Mouse (Mus musculus) layer of hippocampus, adult 2 months (tissue): ENCODE measurements around the gene Dnajc13. TPM values are rescaled to one million over a fixed set of nuclear protein-coding genes. Genes with fewer than 3 reads are reported as not detected.

Experiments
- DNase-seq, 2 experiments: peaks; one replicate each; pipeline ENCODE4 v3.0.0; 2022; ENCODE audit warnings: low spot score in 2 of 2
- H3K27ac ChIP-seq: fragments of 200-600 bp; 2 replicates; pipeline ENCODE4 v1.8.1; 2022
- H3K4me3 ChIP-seq: fragments of 200-600 bp; 2 replicates; pipeline ENCODE4 v1.8.1; 2022; ENCODE audit warnings: mild to moderate bottlenecking
- CTCF ChIP-seq: fragments of 200-600 bp; conservative IDR thresholded peaks from 2 replicates; pipeline ENCODE4 v1.8.1; 2022; ENCODE audit warnings: antibody characterized with exemption, mild to moderate bottlenecking, moderate library complexity
- long read RNA-seq, 2 experiments: library from polyadenylated mRNA; stranded (forward); transcript quantifications; one replicate each; pipeline ENCODE4 v2.0.0; 2021; ENCODE audit warnings: borderline mapping rate in 2 of 2
- total RNA-seq, 2 experiments: library from RNA; stranded (reverse); gene quantifications; 2 replicates each; pipeline ENCODE4 v1.2.3; 2021

Gene Dnajc13
- total RNA-seq = 10 to 100 TPM; 58.0 to 61.0 TPM
- long read RNA-seq, experiment 1, partial matches to known transcripts = 5 of 19 reads
- long read RNA-seq, experiment 1, other reads (novel, unspliced or antisense) = 14 of 19 reads
- long read RNA-seq, experiment 2, full-length matches to known transcripts = 2 of 18 reads
- long read RNA-seq, experiment 2, partial matches to known transcripts = 7 of 18 reads
- long read RNA-seq, experiment 2, other reads (novel, unspliced or antisense) = 9 of 18 reads

DNA sequence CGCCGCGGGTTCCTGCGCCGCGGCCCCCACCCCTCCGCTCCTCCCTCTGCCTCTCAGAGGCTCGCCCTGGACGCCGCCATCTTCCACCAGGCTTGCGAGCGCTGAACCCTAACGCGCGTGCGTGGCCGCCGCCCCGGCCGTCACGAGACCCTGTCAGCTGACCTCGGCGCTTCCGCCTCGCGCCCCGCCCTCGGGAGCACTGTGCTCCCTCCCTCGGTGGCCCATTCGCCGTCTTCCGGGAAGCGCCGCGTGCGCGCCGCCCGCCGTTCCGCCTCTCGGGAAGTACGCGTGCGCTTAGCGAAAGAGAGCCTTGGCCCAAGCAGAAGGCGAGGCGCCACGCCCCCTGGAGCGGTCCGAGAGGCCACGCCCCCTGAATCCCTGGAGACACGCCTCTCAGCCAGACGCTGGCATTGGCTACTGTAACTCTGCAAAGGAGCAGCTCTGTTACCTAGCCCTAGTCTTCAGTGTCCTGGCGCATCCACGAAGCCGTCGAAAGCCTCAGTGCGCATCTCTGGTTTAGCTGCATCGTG, at the start of gene Dnajc13:
TSS of gene Dnajc13 (minus strand) at position 108 of the 530 bp plus-strand sequence.
- Histone ChIP-seq H3K4me3 (peak within 1 kb of the TSS; percentile 88), H3K27ac (peak within 1 kb of the TSS; percentile 94)
- TF ChIP-seq CTCF = no peak
- DNase-seq = peak; percentile 98

DNA sequence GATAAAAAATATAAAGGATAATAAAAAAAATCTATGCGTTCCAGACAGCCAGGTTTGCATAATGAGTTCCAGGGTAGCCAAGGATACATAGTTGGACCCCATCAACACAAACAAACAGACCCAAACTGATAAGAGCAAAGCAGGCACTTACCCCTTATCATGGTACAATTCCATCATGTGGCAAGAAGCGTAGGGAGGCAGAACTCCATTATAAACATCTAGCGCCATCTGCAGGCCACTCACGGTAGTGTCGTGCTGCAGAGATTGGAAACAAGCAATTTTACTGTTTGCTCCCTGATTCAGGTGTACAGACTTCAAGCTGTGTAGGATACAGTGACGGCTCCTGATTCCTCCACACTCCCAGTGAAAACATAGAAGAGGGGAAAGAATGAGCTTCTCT, 44.0 kb upstream of the Dnajc13 start:
- TF ChIP-seq CTCF = peak; percentile 96
- Histone ChIP-seq H3K4me3 (no peak overlapping the region), H3K27ac (no peak overlapping the region)
- peak; percentile 75 to 80 for DNase-seq

- Histone ChIP-seq H3K27ac (no peak overlapping the region), H3K4me3 (no peak overlapping the region)
- TF ChIP-seq CTCF = no peak
- DNase-seq = no peak
Observed at GRCm38 (mm10) chr9:104305333-104306111, 42.8 kb upstream of the Dnajc13 start.

DNA sequence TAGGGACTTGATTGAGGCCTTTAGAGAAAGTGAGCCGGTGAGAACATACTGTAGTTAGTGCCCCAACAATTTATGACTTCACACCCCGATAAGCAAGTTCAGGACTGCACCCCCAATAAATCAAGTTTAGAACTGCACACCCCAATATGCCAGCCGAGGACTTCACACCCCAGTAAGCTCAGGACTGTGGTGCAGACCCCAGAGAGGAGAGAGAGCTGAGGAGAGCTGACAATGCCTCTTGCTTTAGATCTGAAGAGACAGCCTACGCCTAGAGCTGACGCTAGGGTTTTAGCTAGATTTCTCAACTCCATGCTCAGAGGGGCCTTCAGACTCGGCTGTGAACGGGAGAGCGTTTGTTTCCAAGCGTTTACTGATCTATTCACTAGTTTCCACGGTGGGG, 42.1 kb upstream of the Dnajc13 start:
- H3K4me3 ChIP-seq = no peak overlapping the region
- DNase-seq = no peak
- H3K27ac ChIP-seq = no peak overlapping the region
- TF ChIP-seq CTCF = no peak

- H3K4me3 ChIP-seq = no peak overlapping the region
- no peak for DNase-seq
- TF ChIP-seq CTCF = no peak
- H3K27ac ChIP-seq = no peak overlapping the region
Observed at GRCm38 (mm10) chr9:104304376-104304775, 41.6 kb upstream of the Dnajc13 start.

DNA sequence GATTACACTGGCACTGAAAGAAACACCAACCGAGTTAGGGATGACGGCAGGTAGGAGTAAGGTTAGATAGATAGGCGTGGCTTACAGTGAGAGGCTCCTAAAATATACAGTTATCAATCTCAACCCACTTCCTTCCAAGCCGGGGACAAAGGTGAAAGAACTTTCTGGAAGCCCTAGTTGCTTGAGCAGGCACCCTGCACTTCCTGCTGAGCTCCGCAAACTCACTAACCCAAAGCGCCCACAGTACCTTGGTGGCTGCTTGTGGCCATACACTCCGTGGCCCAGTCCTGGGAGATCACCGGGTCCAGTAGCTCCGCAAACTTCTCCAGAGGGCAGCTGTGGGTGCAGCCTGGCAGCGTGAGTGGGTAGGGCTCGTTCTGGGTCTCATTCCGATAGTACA, 37.8 kb upstream of the Dnajc13 start:
- TF ChIP-seq CTCF = no peak
- no peak overlapping the region for H3K4me3 ChIP-seq
- no peak overlapping the region for H3K27ac ChIP-seq
- no peak for DNase-seq

- DNase-seq = no peak
- no peak overlapping the region for H3K27ac ChIP-seq
- TF ChIP-seq CTCF = no peak
- H3K4me3 ChIP-seq = no peak overlapping the region
Observed at GRCm38 (mm10) chr9:104297041-104297440, 34.3 kb upstream of the Dnajc13 start.

GRCm38 (mm10) chr9:104284934-104285333, 22.2 kb upstream of the Dnajc13 start:
- no peak for DNase-seq
- Histone ChIP-seq H3K4me3 (no peak overlapping the region), H3K27ac (no peak overlapping the region)
- no peak for TF ChIP-seq CTCF

- no peak for DNase-seq
- TF ChIP-seq CTCF = no peak
- H3K4me3 ChIP-seq = no peak overlapping the region
Observed at GRCm38 (mm10) chr9:104282536-104282935, 19.8 kb upstream of the Dnajc13 start.

DNA sequence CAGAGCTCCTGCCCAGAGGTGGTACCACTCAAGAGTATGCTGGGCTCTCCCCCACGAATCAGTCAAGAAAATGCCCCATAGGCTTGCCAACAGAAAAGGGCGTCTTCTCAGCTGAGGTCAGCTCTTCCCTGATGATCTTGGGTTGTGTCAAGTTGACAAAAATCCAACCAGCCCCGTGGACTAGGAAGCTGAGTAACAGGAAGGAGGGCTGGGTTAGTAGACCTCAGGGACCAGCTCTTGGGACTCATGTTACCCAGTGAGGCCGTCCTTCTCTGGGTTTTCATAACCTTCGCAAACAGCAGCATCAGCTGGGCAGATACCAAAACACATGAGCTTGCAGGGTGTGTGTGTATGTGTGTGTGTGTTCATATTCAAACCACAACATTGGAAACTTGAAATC, 19.0 kb upstream of the Dnajc13 start:
- no peak for TF ChIP-seq CTCF
- DNase-seq = no peak
- no peak overlapping the region for H3K4me3 ChIP-seq
- no peak overlapping the region for H3K27ac ChIP-seq

More at GRCm38 (mm10) chr9:104282536-104282935, 19.8 kb upstream of the Dnajc13 start:
- H3K27ac ChIP-seq = no peak overlapping the region

GRCm38 (mm10) chr9:104280725-104281495, 18.2 kb upstream of the Dnajc13 start:
- TF ChIP-seq CTCF = no peak
- no peak for DNase-seq
- Histone ChIP-seq H3K4me3 (no peak overlapping the region), H3K27ac (no peak overlapping the region)

GRCm38 (mm10) chr9:104277528-104278162, 14.9 kb upstream of the Dnajc13 start:
- peak overlapping the region; percentile 15; the same call in 1 of the 2 replicates for H3K4me3 ChIP-seq
- no peak overlapping the region for H3K27ac ChIP-seq
- peak; percentile 88 for TF ChIP-seq CTCF
- peak in 1 of 2 experiments; percentile 48 for DNase-seq
